Mouse (Mus musculus) thymus, adult 2 months (tissue): ENCODE measurements around the gene Por. TPM values are rescaled to one million over a fixed set of nuclear protein-coding genes. Genes with fewer than 3 reads are reported as not detected.
A peak's percentile ranks its signal among the peaks of the same experiment; 100 is the strongest.

ENCODE experiments used
- DNase-seq: peaks from one replicate; pipeline ENCODE4 v3.0.0; 2021
- H3K27ac ChIP-seq: fragments of 200-500 bp; 2 replicates; pipeline ENCODE4 v1.5.1; 2012; ENCODE audit warnings: low read length, control low read depth; ENCODE audit not compliant: control insufficient read depth, insufficient read depth
- H3K27me3 ChIP-seq: fragments of 200-500 bp; 2 replicates; pipeline ENCODE4 v1.6.1; 2012; ENCODE audit warnings: mild to moderate bottlenecking, low read length, moderate library complexity, mixed read lengths; ENCODE audit not compliant: control insufficient read depth, insufficient read depth
- H3K36me3 ChIP-seq: fragments of 200-500 bp; 2 replicates; pipeline ENCODE4 v1.6.1; 2012; ENCODE audit warnings: mild to moderate bottlenecking, low read length, moderate library complexity; ENCODE audit not compliant: control insufficient read depth, insufficient read depth
- H3K4me1 ChIP-seq: fragments of 200-500 bp; replicated peaks from 2 replicates; pipeline ENCODE4 v1.6.1; 2012; ENCODE audit warnings: low read length; ENCODE audit not compliant: control insufficient read depth, insufficient read depth
- H3K4me3 ChIP-seq: fragments of 200-500 bp; 2 replicates; pipeline ENCODE4 v1.5.1; 2012; ENCODE audit warnings: mild to moderate bottlenecking, low read length, control low read depth, moderate library complexity; ENCODE audit not compliant: control insufficient read depth, insufficient read depth
- CTCF ChIP-seq: fragments of 200-500 bp; IDR thresholded peaks from 2 replicates; pipeline ENCODE4 v1.5.1; 2012; ENCODE audit warnings: mild to moderate bottlenecking, control low read depth, low read length, moderate library complexity, borderline replicate concordance; ENCODE audit not compliant: control insufficient read depth, poor library complexity, insufficient read depth; ENCODE audit errors: extremely low read depth
- POLR2A ChIP-seq: fragments of 200-500 bp; IDR thresholded peaks from 2 replicates; pipeline ENCODE4 v1.6.1; 2012; ENCODE audit warnings: mild to moderate bottlenecking, low read length, control low read depth, moderate library complexity; ENCODE audit not compliant: control insufficient read depth, poor library complexity, insufficient read depth; ENCODE audit errors: extremely low read depth
- WGBS: fragments of 180-500 bp; shearing (Covaris S2); methylation state at CpG from one replicate; pipeline ENCODE4 v1.1.7; 2018; 5-methylcytosine and 5-hydroxymethylcytosine counted together
- polyA plus RNA-seq: library from polyadenylated mRNA; depleted of rRNA; stranded (reverse); fragments of >200 nt; gene quantifications from 2 replicates; pipeline ENCODE4 v1.2.3, GENCODE M21; 2012

Por gene
- polyA plus RNA-seq, 1 experiment, result 132 TPM

DNA sequence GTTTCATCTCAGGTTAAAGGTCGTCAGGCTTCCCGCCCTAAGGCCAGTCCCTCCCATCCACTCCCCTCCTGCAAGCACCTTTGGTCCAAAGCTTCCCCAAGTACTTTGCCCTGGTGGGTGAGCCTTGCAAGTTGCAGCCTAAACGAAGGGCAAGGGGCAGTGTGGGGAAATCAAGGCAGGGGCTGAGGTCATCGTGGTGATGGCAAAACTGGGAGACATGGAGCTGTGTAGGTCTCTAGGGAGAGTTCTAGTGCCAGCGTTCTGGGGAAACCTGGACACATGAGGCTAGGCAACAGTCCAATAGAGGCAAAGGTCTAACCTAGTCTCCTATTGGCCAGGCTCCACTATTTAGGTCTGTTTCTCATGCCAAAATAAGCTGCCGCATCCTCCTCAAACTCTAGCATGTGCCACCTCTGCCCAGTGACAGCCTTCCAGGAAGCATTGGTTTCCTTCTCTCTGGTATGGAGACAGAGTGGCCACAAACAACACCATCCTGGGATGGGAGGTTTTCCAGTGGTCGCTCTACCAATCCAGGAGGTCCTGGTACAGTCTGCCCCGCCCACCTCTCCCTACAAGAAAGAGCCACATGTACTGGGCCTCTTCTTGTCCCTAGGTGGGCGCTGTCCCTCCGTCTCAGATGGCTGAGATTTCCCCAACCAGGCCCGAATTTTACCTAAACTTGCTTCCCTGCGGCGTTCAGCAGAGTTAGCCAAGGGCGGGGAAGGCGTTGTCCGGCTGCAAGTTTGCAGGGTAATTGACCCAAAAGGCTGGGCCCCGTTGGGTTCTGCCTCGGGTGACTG is 73.3 kb downstream of the Por start:
- no peak for DNase-seq
- peaks cover 9% of the 10 kb centered on the region for H3K4me1 ChIP-seq
- no peak overlapping the region for H3K27ac ChIP-seq
- H3K4me3 ChIP-seq, result peak overlapping the region; percentile 85
- no peaks in the 10 kb centered on the region for H3K27me3 ChIP-seq
- no peaks in the 10 kb centered on the region for H3K36me3 ChIP-seq
- WGBS, result 38% methylated on average over 18 of the region's 18 CpGs
- TF ChIP-seq POLR2A (no peak), CTCF (no peak)

DNA sequence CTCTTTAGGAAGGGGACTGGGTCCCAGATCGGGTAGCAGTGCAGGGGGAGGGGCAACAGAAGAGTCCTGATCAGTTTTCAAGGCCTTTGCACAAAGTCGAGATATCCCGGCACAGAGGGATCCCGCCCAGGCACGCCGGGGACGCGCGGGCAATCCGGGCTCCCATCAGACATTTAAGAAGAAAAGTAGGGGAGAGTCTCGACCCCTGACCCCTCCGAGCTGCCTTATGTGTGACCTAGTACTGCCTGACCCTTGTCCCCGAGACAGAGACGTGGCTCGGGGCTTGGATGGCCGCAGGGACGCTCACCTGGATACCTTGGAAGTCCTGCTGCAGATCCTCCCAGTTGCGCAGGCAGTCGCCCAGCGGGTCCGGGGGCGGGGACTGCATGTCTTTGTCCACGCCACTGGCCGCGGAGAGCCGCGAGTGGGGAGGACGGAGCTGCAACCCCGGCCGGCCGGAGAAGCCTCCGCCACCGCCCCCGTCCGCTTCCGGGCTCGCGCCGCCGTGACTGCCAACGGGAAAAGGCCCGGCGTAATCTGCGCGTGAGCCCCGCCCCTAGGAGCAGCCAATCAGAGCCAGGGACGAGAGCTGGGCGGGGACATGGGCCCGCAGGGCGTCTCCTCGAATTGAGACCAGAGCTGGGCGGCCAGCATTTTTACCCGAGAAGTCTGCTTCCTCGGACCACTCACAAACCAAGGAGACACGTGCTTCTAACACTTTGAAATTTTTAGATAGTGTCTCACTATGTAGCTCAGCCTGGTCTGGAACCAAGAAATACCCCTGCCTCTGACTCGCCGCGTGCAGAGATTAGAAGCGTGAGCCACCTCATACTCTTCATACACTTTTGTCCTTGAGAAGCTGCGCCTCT is 74.1 kb downstream of the Por start, which contains the start of gene Tmem120a:
TSS of gene Tmem120a (minus strand) at position 708 of the 869 bp plus-strand sequence.
- peak; percentile 96 for DNase-seq
- TF ChIP-seq CTCF, result no peak
- TF ChIP-seq POLR2A, result peak; percentile 60; the same call in 1 of the 2 replicates
- Histone ChIP-seq H3K4me1 (peaks cover 9% of the 10 kb centered on the region), H3K4me3 (peak within 1 kb of the TSS; percentile 85), H3K27ac (no peak within 1 kb of the TSS), H3K36me3 (no peaks in the 10 kb centered on the region), H3K27me3 (no peaks in the 10 kb centered on the region)
- under 1% methylated on average over 59 of the region's 60 CpGs for WGBS

DNA sequence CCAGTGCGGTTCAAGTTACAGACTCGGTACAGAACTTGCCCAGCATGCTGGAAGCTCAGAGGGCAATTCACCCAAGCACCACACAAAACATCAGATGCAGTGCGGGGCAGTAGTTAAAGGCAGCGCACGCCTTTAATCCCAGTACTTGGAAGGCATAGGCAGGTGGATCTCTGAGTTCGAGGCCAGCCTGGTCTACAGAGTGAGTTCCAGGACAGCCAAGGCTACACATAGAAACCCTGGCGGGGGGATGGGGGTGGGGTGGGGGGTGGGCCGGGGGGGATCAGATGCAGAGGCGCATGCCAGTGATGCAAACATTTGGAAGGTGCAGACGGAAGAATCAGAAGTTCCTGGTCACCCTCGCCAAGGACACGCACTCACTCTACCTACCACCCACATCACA is 74.9 kb downstream of the Por start:
- TF ChIP-seq CTCF (no peak), POLR2A (no peak)
- peaks cover 9% of the 10 kb centered on the region for H3K4me1 ChIP-seq
- H3K27me3 ChIP-seq, result no peaks in the 10 kb centered on the region
- no peaks in the 10 kb centered on the region for H3K36me3 ChIP-seq
- no peak for DNase-seq
- no peak overlapping the region for H3K27ac ChIP-seq
- H3K4me3 ChIP-seq, result peak overlapping the region; percentile 85
- WGBS, result 46% methylated on average over 12 of the region's 12 CpGs

DNA sequence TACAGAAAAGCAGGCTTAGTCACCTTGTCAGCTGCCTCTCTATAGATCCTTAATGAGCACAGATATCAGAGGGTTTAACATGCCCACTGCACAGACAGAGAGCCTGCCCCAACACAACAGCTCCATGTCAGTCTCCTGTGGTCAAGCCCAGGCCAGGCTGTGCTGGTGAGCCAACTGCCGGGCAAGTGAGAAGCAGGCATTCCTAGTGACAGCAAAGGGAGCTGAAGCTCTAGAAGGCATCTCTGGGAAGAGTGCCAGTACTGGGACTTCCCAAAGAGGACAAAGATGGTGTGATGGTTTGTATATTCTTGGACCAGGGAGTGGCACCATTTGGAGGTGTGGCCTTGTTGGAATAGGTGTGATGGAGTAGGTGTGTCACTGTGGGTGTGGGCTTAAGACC is 81.2 kb downstream of the Por start:
- Histone ChIP-seq H3K27ac (no peak overlapping the region), H3K4me3 (no peak overlapping the region), H3K4me1 (no peaks in the 10 kb centered on the region), H3K36me3 (no peaks in the 10 kb centered on the region), H3K27me3 (no peaks in the 10 kb centered on the region)
- TF ChIP-seq POLR2A, result no peak
- no peak for TF ChIP-seq CTCF
- DNase-seq, result no peak
- 94% methylated on average over 1 of the region's 1 CpGs for WGBS

DNA sequence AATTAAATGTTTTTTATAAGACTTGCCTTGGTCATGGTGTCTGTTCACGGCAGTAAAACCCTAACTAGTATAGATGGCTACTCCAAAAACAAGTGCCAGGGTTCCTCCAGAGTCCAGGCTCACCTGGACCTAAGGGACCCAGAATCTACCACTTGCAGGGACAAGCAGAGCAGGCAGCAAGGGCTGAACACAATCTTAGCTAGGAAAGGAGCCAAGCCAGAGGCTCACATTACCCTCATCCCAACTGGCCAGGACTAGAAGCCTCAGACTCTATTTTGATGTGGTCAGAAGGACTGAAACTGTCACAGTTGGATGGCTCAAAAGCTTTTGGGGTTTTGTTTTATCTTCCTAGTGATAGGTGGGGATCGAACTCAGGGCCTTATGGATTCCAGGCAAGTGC is 81.8 kb downstream of the Por start:
- Histone ChIP-seq H3K4me3 (no peak overlapping the region), H3K4me1 (no peaks in the 10 kb centered on the region), H3K27me3 (no peaks in the 10 kb centered on the region), H3K27ac (no peak overlapping the region), H3K36me3 (no peaks in the 10 kb centered on the region)
- WGBS, result 86% methylated on average over 2 of the region's 2 CpGs
- TF ChIP-seq CTCF (no peak), POLR2A (no peak)
- DNase-seq, result no peak

DNA sequence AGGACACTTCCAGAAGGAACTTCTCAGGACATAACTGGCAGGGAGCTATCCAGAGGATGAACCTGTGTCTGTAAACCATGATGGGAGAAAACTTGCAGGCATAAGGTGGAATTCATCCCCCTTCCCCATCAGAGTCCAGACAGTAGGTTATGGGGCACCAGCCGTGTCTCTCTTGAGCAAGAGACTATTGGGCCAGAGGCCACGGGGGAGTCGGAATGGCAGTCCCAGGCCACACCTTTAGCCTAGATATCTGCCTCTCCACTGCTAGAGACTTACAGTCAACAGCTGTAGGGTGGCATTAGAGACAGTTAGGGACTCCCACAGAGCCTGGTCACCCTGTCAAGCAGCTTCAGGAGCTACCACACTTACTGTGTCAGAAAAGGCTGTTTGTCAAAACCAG is 92.0 kb downstream of the Por start:
- Histone ChIP-seq H3K4me1 (no peaks in the 10 kb centered on the region), H3K4me3 (no peak overlapping the region), H3K36me3 (no peaks in the 10 kb centered on the region), H3K27me3 (no peaks in the 10 kb centered on the region), H3K27ac (no peak overlapping the region)
- TF ChIP-seq POLR2A (no peak), CTCF (no peak)
- 98% methylated on average over 3 of the region's 3 CpGs for WGBS
- no peak for DNase-seq
